Mouse (Mus musculus): ENCODE results near the gene Dnajb12. TPM values are rescaled to one million over a fixed set of nuclear protein-coding genes. Genes with fewer than 3 reads are reported as not detected.

Dnajb12 gene
- polyA plus RNA-seq, 1 experiment: 44.6 TPM

DNA sequence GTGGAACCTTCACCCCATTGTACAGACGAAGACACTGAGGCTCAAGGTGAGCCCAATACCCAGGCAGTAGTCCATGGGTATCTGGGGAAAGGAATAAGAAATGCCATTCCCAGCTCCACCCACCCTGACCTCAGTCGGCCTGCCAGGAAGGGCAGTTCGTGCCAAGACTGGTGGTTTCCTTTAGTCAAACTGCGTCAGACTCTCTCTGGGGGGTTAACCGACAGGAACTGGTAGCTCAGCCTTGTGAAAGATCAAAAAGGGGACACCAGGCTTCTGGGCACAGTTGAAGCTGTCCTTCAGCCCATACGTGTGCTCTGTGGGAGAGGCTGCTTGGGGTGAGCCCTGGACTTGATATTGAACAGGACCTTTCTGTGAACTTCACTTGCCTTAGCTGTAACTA is 53.2 kb downstream of the Dnajb12 start:
- 21% methylated on average over 6 of the region's 6 CpGs for WGBS
- H3K27ac ChIP-seq (ENCODE audit: control insufficient read depth, insufficient read depth, low read length): no peak overlapping the region

DNA sequence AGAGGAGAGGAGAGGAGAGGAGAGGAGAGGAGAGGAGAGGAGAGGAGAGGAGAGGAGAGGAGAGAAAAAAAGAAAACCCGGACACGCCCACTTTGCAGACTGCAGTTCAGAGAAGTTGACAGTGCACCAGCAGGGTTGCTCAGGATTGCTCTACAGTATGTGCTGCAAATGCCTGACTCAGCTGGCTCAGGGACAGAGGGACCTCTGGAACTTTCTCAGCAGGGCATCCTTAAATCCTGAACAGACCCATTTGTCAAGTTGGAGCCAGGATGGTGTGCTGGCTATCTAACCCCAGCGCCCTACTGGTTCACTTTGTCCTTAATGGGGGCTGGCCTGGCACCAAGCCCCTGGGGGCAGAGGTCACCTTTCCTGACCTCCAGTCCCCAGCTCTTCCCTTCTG is 54.7 kb downstream of the Dnajb12 start:
- TF ChIP-seq POLR2A (IDR thresholded peaks at IDR 0.05; ENCODE audit: control insufficient read depth, extremely low read depth, insufficient read depth, low read length, poor library complexity) (no peak), CTCF (IDR thresholded peaks at IDR 0.05; ENCODE audit: borderline replicate concordance, control insufficient read depth, extremely low read depth, insufficient read depth, low read length, poor library complexity) (no peak)
- DNase-seq: no peak
- peaks cover 31% of the 10 kb centered on the region for H3K4me1 ChIP-seq (replicated peaks; ENCODE audit: control insufficient read depth, insufficient read depth, low read length)
- no peak overlapping the region for H3K27ac ChIP-seq (ENCODE audit: control insufficient read depth, insufficient read depth, low read length)
- WGBS: 77% methylated on average over 3 of the region's 3 CpGs
- H3K4me3 ChIP-seq (ENCODE audit: control insufficient read depth, insufficient read depth, low read length): no peak overlapping the region
- H3K27me3 ChIP-seq (ENCODE audit: control insufficient read depth, insufficient read depth, low read length): no peaks in the 10 kb centered on the region
- H3K36me3 ChIP-seq (ENCODE audit: control insufficient read depth, insufficient read depth, low read length): no peaks in the 10 kb centered on the region

More for the DNA sequence above, 53.2 kb downstream of the Dnajb12 start:
- Histone ChIP-seq H3K4me1 (replicated peaks; ENCODE audit: control insufficient read depth, insufficient read depth, low read length) (peaks cover 27% of the 10 kb centered on the region), H3K36me3 (ENCODE audit: control insufficient read depth, insufficient read depth, low read length) (no peaks in the 10 kb centered on the region), H3K4me3 (ENCODE audit: control insufficient read depth, insufficient read depth, low read length) (no peak overlapping the region), H3K27me3 (ENCODE audit: control insufficient read depth, insufficient read depth, low read length) (no peaks in the 10 kb centered on the region)
- TF ChIP-seq POLR2A (IDR thresholded peaks at IDR 0.05; ENCODE audit: control insufficient read depth, extremely low read depth, insufficient read depth, low read length, poor library complexity) (no peak), CTCF (IDR thresholded peaks at IDR 0.05; ENCODE audit: borderline replicate concordance, control insufficient read depth, extremely low read depth, insufficient read depth, low read length, poor library complexity) (no peak)
- DNase-seq: no peak

DNA sequence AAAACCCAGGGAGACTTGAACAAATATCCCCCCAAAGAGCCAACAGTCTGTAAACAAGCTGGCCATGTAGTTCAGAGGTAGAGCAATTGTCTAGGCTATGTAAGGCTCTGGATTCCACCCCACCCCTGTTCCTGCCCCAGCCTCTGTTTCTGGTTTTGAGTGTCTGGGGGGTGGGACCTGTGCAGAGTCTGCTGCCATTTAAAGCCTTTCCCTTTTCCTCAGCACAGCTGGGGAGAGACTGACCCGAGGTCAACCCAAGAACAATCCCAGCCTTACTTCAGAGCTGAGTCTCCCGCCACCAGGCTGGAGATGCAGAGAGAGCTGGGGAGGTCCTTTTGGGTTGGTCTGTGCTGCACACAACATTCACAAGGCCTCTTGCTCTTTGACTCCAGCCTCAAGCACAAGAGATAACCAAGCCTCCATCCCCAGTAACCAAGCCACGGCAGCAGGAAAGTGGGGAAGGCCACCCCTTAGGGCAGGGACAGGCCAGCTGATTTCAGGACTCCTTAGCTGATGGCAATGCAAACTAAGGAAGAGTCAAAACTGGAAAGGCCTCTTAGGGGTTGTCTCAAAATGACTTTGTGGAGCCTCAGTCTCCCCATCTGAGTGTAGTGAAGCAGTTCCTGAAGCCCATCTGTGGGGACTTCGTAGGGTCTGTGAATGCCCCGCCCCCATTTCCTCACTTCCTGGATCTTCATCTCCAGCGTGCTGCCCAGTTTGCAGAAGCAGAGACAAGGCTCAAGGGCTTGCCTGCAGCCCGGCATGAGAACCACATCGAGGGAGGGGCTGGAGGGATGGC is 56.9 kb downstream of the Dnajb12 start:
- H3K4me3 ChIP-seq (ENCODE audit: control insufficient read depth, insufficient read depth, low read length): no peak overlapping the region
- no peak overlapping the region for H3K27ac ChIP-seq (ENCODE audit: control insufficient read depth, insufficient read depth, low read length)
- no peaks in the 10 kb centered on the region for H3K27me3 ChIP-seq (ENCODE audit: control insufficient read depth, insufficient read depth, low read length)
- TF ChIP-seq CTCF (IDR thresholded peaks at IDR 0.05; ENCODE audit: borderline replicate concordance, control insufficient read depth, extremely low read depth, insufficient read depth, low read length, poor library complexity) (no peak), POLR2A (IDR thresholded peaks at IDR 0.05; ENCODE audit: control insufficient read depth, extremely low read depth, insufficient read depth, low read length, poor library complexity) (no peak)
- peaks cover 34% of the 10 kb centered on the region for H3K4me1 ChIP-seq (replicated peaks; ENCODE audit: control insufficient read depth, insufficient read depth, low read length)
- WGBS: 39% methylated on average over 8 of the region's 8 CpGs
- no peak for DNase-seq
- no peaks in the 10 kb centered on the region for H3K36me3 ChIP-seq (ENCODE audit: control insufficient read depth, insufficient read depth, low read length)

DNA sequence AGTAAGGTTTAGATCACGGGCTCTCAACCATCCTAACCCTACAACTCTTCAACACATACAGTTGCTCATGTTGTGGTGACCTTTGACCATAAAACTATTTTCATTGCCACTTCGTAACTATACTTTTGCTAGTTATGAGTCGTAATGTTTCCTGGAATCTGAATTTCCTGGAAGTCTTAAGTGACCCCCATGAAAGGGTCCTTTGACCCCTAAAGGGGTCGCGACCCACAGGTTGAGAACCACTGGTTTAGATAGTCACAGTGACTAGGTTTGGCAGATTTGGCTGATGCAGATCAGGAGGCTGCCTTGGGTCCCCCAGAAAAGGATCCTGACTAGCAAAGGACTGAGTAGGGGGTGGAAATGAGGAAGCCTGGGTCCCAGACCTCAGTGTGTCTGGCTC is 59.3 kb downstream of the Dnajb12 start:
- H3K27me3 ChIP-seq (ENCODE audit: control insufficient read depth, insufficient read depth, low read length): no peaks in the 10 kb centered on the region
- H3K36me3 ChIP-seq (ENCODE audit: control insufficient read depth, insufficient read depth, low read length): no peaks in the 10 kb centered on the region
- no peak for DNase-seq
- H3K27ac ChIP-seq (ENCODE audit: control insufficient read depth, insufficient read depth, low read length): no peak overlapping the region
- 88% methylated on average over 5 of the region's 5 CpGs for WGBS
- no peak overlapping the region for H3K4me3 ChIP-seq (ENCODE audit: control insufficient read depth, insufficient read depth, low read length)
- peaks cover 37% of the 10 kb centered on the region for H3K4me1 ChIP-seq (replicated peaks; ENCODE audit: control insufficient read depth, insufficient read depth, low read length)
- TF ChIP-seq POLR2A (IDR thresholded peaks at IDR 0.05; ENCODE audit: control insufficient read depth, extremely low read depth, insufficient read depth, low read length, poor library complexity) (no peak), CTCF (IDR thresholded peaks at IDR 0.05; ENCODE audit: borderline replicate concordance, control insufficient read depth, extremely low read depth, insufficient read depth, low read length, poor library complexity) (no peak)

DNA sequence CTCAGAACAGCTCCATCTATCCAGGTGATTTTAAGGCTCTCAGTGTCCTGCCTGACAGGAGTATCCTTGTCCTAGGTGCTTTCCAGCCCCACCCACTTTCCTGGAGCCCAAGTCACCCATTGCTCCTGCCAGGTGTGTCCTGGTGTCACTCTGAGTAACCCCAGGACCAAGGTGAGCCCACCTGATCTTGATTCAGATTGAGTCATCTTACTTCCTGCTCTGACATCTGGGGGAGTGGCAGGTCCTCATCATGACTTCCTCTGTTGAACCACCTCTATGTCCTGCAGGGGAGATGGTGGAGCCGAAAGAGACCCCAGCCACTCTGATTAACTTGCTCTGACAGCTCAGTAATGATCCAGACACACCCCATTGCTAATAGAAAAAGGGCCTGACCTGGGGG is 59.7 kb downstream of the Dnajb12 start:
- H3K4me1 ChIP-seq (replicated peaks; ENCODE audit: control insufficient read depth, insufficient read depth, low read length): peaks cover 33% of the 10 kb centered on the region
- H3K36me3 ChIP-seq (ENCODE audit: control insufficient read depth, insufficient read depth, low read length): no peaks in the 10 kb centered on the region
- TF ChIP-seq POLR2A (IDR thresholded peaks at IDR 0.05; ENCODE audit: control insufficient read depth, extremely low read depth, insufficient read depth, low read length, poor library complexity) (no peak), CTCF (IDR thresholded peaks at IDR 0.05; ENCODE audit: borderline replicate concordance, control insufficient read depth, extremely low read depth, insufficient read depth, low read length, poor library complexity) (no peak)
- H3K4me3 ChIP-seq (ENCODE audit: control insufficient read depth, insufficient read depth, low read length): no peak overlapping the region
- no peak overlapping the region for H3K27ac ChIP-seq (ENCODE audit: control insufficient read depth, insufficient read depth, low read length)
- no peak for DNase-seq
- WGBS: 62% methylated on average over 1 of the region's 1 CpGs
- no peaks in the 10 kb centered on the region for H3K27me3 ChIP-seq (ENCODE audit: control insufficient read depth, insufficient read depth, low read length)

DNA sequence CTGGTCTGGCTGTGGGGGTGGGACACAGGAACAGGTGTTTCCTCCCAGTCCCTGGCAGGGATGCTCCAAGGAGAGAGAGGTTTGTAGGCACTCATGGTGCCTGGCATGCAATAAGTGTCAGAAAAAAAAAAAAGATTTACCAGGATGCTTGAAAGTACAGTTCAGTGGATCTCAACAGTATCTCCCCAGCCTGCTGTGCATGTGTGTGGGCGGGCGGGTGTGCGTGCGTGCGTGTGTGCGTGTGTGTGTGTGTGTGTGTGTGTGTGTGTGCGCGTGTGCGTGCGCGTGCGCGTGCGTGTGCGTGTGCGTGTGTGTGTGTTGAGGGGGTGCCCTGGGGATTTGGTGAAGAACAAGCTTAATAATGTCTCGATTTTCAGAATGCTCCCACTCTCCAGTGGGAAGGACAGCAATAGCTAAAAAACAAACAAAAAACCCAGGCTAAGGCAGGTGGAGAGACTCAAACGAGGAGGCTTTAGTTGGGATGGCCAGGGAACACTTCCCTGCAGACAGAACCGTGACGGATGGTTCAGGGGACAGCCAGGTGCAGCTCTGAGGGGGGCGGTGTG is 63.0 kb downstream of the Dnajb12 start:
- TF ChIP-seq CTCF (IDR thresholded peaks at IDR 0.05; ENCODE audit: borderline replicate concordance, control insufficient read depth, extremely low read depth, insufficient read depth, low read length, poor library complexity) (no peak), POLR2A (IDR thresholded peaks at IDR 0.05; ENCODE audit: control insufficient read depth, extremely low read depth, insufficient read depth, low read length, poor library complexity) (no peak)
- H3K4me3 ChIP-seq (ENCODE audit: control insufficient read depth, insufficient read depth, low read length): no peak overlapping the region; the same call in 1 of the 2 replicates
- H3K36me3 ChIP-seq (ENCODE audit: control insufficient read depth, insufficient read depth, low read length): no peaks in the 10 kb centered on the region
- peaks cover 22% of the 10 kb centered on the region for H3K4me1 ChIP-seq (replicated peaks; ENCODE audit: control insufficient read depth, insufficient read depth, low read length)
- no peak for DNase-seq
- no peaks in the 10 kb centered on the region for H3K27me3 ChIP-seq (ENCODE audit: control insufficient read depth, insufficient read depth, low read length)
- peak overlapping the region; percentile 1; the same call in 1 of the 2 replicates for H3K27ac ChIP-seq (ENCODE audit: control insufficient read depth, insufficient read depth, low read length)
- 62% methylated on average over 21 of the region's 21 CpGs for WGBS
